Mouse (Mus musculus): ENCODE data around the gene Fat2.
A peak's percentile ranks its signal among the peaks of the same experiment; 100 is the strongest.

The Fat2 gene

GRCm38 (mm10) chr11:55236815-55237214 is 99.5 kb downstream of the Fat2 start:
- no peak for DNase-seq

- no peak for DNase-seq
Observed at GRCm38 (mm10) chr11:55234791-55235190, 101.6 kb downstream of the Fat2 start.

GRCm38 (mm10) chr11:55234288-55234687 is 102.1 kb downstream of the Fat2 start:
- no peak for DNase-seq

DNA sequence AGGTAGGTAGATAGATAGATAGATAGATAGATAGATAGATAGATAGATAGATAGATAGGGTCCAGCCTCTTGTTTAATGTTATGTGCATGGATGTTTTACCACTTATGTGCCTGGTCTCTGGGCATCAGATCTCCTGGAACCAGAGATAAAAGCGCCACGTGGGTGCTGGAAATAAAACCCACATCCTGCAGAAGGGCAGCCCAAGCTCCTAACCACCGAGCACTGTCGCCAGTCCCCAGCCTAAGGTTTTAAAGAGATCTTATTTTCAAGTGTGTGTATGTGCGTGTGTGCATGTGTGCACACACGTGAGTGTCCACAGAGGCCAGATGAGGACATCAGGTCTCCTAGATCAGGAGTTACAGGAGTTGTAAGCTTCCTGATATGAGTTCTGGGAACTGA is 105.3 kb downstream of the Fat2 start:
- DNase-seq, result no peak

DNA sequence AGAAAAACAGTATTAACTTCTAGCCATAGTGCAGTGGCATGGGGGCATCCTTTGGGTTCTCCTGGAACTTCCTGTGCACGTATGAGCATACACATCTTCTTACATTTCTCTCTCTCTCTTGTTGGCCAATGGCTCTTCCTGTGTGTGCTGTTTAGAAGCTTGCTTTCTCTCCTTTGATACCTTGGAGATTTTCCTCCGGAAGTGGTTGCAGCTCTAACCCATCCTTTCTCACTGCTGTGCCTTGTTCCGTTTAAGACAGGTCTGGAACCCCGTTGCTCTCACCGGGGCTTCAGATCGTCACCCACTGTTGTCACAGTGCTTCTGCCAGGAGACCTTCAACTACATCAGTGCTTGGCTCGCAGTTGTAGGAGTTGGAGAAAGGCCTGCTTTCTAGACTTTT is 115.1 kb downstream of the Fat2 start:
- no peak for DNase-seq

GRCm38 (mm10) chr11:55218473-55218872 is 117.9 kb downstream of the Fat2 start:
- no peak for DNase-seq

DNA sequence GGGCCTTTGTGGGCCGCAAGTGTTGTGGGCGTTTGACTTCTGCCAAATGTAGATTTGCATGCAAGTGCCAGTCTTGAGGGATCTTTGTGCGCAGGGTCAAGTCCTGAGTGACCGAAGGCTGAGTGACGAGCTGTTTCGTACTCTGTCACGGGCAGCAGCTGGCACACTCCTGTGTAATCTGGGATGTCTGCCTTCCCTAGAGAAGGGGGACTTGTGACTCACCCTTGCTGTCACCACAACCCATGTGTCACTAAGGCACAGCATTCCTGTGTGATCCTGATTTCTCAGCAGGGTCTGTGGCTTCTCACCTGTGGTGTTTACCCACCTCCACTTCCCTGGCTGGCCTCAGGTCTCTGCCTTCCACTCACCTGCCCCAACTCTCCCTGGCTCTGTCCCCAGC is 118.5 kb downstream of the Fat2 start:
- DNase-seq, result no peak

DNA sequence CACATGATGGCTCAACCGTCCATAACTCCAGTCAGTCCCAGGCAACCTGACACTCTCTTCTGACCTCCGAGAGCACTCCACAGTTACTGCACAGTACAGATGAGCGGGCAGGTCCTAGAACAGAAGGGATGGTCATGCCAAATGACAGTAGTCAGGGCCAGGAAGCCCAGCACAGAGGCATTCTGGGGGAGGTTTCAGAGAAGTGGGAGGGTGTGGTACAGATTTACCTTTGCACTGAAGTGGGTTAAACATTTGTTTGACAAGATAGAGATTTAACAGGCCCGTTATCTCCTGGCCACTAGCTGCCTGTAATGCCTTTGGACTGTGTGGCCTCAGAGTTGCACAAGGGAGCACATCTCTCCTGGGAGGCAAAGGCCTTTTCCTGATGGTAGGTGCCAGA is 118.9 kb downstream of the Fat2 start:
- no peak for DNase-seq

DNA sequence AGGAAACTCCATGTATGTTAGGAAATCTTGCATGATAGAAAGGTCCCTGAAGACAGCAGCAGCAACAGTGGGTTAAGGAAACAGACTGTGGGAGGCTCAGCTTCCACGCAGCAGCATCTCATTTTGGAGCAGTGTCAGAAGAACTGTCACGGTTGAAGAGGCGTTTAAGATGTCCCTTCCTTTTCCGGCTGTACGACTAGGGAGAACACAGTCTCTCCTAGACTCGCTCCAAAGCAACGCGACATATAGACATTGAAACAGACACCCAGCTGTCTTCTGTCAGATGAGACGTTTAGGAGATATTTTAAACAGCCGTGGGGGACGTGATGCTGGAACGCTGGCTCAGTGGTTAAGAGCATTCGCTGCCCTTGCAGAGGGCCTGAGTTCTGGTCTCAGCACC is 119.5 kb downstream of the Fat2 start:
- DNase-seq, result no peak

GRCm38 (mm10) chr11:55216061-55216460 is 120.3 kb downstream of the Fat2 start:
- no peak for DNase-seq

DNA sequence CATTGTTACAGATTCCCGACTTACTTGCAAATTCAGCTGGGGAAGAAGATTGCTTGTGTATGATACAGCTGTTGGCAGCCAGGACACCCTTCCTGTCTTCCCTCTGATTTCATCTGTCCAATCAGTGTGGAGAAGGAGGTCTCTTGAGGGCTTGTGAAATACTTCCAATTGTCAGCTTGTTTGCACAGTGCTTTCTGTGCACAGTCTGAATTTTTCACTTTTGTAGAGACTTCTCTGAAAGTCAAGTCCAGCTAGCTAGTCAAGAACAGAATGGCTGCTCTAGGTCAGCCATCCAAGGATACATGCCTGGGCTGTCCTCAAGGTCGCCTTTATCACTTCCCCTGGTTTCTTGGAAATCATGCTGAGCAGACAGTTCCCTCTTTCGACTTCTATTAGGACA is 121.4 kb downstream of the Fat2 start:
- no peak for DNase-seq

DNA sequence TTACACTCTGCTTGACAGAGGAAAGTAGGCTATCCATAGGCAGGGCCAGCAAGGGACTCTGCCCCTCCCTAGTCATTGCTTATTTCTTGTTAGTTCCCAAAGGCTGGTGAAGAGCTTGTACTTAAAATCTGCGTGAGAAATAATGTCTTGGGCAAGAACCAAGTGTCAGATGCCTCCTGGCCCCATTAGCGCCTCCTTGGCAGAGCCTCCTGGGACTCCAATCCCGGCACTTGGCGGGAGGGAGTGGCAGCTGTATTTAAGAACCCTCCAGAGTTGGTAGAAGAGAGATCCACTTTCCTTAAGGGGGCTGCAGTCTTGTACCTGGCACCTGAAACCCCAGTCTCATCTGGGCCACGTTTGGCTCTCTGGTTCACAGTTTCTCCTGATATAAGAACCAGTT is 122.2 kb downstream of the Fat2 start:
- no peak for DNase-seq

DNA sequence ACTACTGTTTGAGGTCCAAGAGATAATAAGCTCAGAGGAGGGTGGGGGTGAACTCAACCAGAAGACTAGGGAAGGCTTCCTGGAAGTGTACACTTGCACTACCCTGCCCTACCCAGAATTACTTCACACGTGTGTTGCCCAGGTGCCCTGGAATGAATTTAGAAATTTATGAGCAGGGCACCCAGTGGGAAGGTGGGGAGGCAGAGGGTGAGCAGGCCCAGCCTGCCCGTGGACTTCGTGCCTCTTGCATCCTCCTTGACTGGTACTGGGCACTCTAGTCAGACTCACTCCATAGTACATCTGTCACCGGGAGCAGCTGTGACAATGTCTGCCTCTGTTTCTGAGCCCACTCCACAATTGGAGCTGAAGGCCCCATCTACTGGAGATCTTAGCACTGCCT is 122.8 kb downstream of the Fat2 start:
- DNase-seq, result no peak

GRCm38 (mm10) chr11:55209626-55210353 is 126.6 kb downstream of the Fat2 start:
- DNase-seq, result no peak

- no peak for DNase-seq
Observed at GRCm38 (mm10) chr11:55209032-55209431, 127.3 kb downstream of the Fat2 start.

DNA sequence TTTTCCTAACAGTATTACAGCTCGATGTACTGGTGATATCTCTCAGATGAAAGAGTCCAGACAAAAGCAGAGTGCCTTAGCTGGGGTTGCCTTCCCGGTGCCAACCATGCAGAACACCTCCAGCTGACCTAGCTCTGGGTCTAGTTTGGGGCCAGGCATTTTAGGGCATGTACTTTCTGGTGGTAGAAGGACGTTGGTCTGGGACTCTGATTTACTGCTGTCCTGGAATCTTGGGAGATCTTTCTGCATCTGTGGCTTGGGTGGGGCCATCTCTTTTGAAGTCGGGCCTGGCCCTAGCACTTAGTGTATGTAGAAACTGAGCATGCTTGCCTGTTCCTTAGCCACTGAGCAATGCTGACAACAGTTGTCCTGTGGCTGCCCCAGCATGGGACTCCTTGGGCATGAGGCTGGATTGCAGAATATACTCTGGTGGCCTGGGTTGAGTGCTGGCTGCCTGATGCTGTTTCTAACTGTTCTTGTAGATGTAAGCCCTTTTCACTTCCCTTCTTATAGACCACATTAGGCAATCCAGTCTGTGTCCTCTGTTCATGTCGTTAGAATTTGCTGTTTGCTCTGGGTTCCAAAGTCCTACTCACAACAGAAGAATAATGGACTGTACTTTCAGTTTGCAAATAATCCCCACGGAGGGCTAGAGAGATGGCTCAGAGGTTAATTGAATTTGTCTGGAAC is 128.2 kb downstream of the Fat2 start:
- no peak for DNase-seq

GRCm38 (mm10) chr11:55204602-55205001 is 131.8 kb downstream of the Fat2 start:
- peak; percentile 40 to 42 for DNase-seq

GRCm38 (mm10) chr11:55204159-55204596 is 132.2 kb downstream of the Fat2 start, which contains the start of gene Slc36a1:
Slc36a1 (plus strand) TSS chr11:55204350.
- peak; percentile 96 for DNase-seq

All from B cell, adult 2 months (primary cell).